Mouse (Mus musculus) large intestine, adult 2 months (tissue): Measurements from ENCODE around the gene Ces3b. TPM values are rescaled to one million over a fixed set of nuclear protein-coding genes. Genes with fewer than 3 reads are reported as not detected.

Source experiments
- DNase-seq: peaks from one replicate; pipeline ENCODE4 v3.0.0-alpha.2; 2012; ENCODE audit warnings: low read depth, low spot score
- WGBS: fragments of 180-500 bp; shearing (Covaris S2); methylation state at CpG from one replicate; pipeline ENCODE4 v1.1.7; 2018; 5-methylcytosine and 5-hydroxymethylcytosine counted together
- polyA plus RNA-seq: library from polyadenylated mRNA; depleted of rRNA; stranded (reverse); fragments of >200 nt; gene quantifications from 2 replicates; pipeline ENCODE4 v1.2.3, GENCODE M21; 2012; rRNA removed

The Ces3b gene
- polyA plus RNA-seq, 1 experiment, result not detected

DNA sequence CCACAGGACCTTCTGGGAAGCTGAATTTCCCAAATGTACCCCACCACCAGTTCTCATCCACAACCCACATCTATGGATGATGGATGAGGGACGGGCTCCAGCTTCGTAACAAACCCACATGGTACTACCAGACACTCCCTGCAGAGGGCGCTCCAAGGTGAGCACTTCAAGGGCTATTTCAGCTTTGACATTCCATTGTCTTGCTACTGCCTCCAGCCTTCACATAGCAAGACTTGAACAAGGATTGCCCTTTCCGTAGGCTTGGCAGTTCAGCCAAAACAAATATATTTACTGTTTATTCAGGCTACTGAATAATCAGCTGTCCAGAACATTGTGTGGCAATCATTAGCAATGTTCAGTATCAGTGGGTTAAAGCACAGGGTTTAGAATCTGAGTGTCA is 54.9 kb downstream of the Ces3b start:
- peak; percentile 25 for DNase-seq
- WGBS, result 6% methylated on average over 4 of the region's 4 CpGs

DNA sequence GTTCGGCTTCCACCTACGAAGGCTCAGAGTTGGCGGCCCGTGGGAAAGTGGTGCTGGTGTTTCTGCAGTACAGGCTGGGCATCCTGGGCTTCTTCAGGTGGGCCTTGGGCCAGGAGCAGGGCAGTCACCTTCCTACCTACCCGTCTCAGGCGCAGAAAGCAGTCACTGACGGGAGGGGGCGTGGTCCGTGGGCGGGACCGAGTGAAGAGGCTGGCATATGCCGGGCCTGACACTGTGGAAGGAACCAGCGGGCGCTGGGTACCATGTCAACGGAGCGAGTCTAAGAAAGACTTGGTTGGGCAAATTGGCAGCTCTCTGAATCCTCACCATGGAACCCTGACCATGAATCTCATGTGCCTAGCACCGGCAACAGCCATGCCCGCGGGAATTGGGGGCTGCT is 58.8 kb downstream of the Ces3b start:
- 26% methylated on average over 19 of the region's 19 CpGs for WGBS

More for the DNA sequence above, 58.8 kb downstream of the Ces3b start:
- DNase-seq, result no peak

Other genes with a start within 250 kb of the Ces3b start
- 87.8 and 175 TPM in 2 replicates for gene Ces2c, start 236.7 kb upstream of the Ces3b start, polyA plus RNA-seq
- gene Ces2e, start 157.5 kb upstream of the Ces3b start, polyA plus RNA-seq, result 458 and 877 TPM in 2 replicates
- 0.12 and 0.21 TPM in 2 replicates for gene Ces2f, start 136.4 kb upstream of the Ces3b start, polyA plus RNA-seq
- gene Ces2g, start 122.0 kb upstream of the Ces3b start, polyA plus RNA-seq, result 1.6 and 4.3 TPM in 2 replicates
- 0.36 and 0.52 TPM in 2 replicates for gene Ces2h, start 82.9 kb upstream of the Ces3b start, polyA plus RNA-seq
- 0.21 TPM in 1 of 2 replicates, not detected in the other for gene Ces3a, start 35.2 kb upstream of the Ces3b start, polyA plus RNA-seq
- gene Ces4a, start 48.0 kb downstream of the Ces3b start, polyA plus RNA-seq, result not detected in 2 replicates
- gene Cbfb, start 86.9 kb downstream of the Ces3b start, polyA plus RNA-seq, result 7.0 and 8.1 TPM in 2 replicates
- 13.0 and 14.5 TPM in 2 replicates for gene D230025D16Rik, start 141.4 kb downstream of the Ces3b start, polyA plus RNA-seq
- 4.9 and 6.2 TPM in 2 replicates for gene B3gnt9, start 171.4 kb downstream of the Ces3b start, polyA plus RNA-seq
- 57.4 and 64.0 TPM in 2 replicates for gene Tradd, start 180.9 kb downstream of the Ces3b start, polyA plus RNA-seq
- 16.3 and 16.9 TPM in 2 replicates for gene Fbxl8, start 180.9 kb downstream of the Ces3b start, polyA plus RNA-seq
- 0.74 and 1.2 TPM in 2 replicates for gene Hsf4, start 186.0 kb downstream of the Ces3b start, polyA plus RNA-seq
- gene Nol3, start 192.4 kb downstream of the Ces3b start, polyA plus RNA-seq, result 0.82 and 0.88 TPM in 2 replicates
- gene 4931428F04Rik, start 206.1 kb downstream of the Ces3b start, polyA plus RNA-seq, result 1.7 and 2.0 TPM in 2 replicates
- gene Exoc3l, start 212.3 kb downstream of the Ces3b start, polyA plus RNA-seq, result 1.6 and 2.5 TPM in 2 replicates
- gene E2f4, start 213.9 kb downstream of the Ces3b start, polyA plus RNA-seq, result 147 and 149 TPM in 2 replicates
- gene Elmo3, start 221.8 kb downstream of the Ces3b start, polyA plus RNA-seq, result 65.9 and 82.0 TPM in 2 replicates
- gene Lrrc29, start 242.5 kb downstream of the Ces3b start, polyA plus RNA-seq, result 4.6 and 5.8 TPM in 2 replicates
- 120 and 134 TPM in 2 replicates for gene Tmem208, start 242.6 kb downstream of the Ces3b start, polyA plus RNA-seq